Mouse (Mus musculus): ENCODE measurements around the gene Draxin.

- TF ChIP-seq GATA1 (IDR thresholded peaks at IDR 0.05; ENCODE audit: borderline replicate concordance, low read length) (no peak), CTCF (IDR thresholded peaks at IDR 0.05; ENCODE audit: low read depth, low read length) (no peak), TAL1 (conservative IDR thresholded peaks at IDR 0.05; ENCODE audit: low read depth, low read length) (no peak), POLR2AphosphoS5 (IDR thresholded peaks at IDR 0.05; ENCODE audit: insufficient replicate concordance, low read depth, low read length) (no peak)
Measured at GRCm38 (mm10) chr4:148074521-148075189, 55.8 kb downstream of the Draxin start.

Measured in G1E (cell line).